Mouse (Mus musculus) midbrain, embryonic 16.5 days (tissue): Measurements from ENCODE around the gene Pafah1b1. TPM values are rescaled to one million over a fixed set of nuclear protein-coding genes. Genes with fewer than 3 reads are reported as not detected.

Experiments
- ATAC-seq: fragments of 200-750 bp; cut with Nextera tagmentation; 2 replicates; pipeline ENCODE4 v1.8.0; 2017; ENCODE audit warnings: moderate TSS enrichment
- H3K27ac ChIP-seq: fragments of 300-500 bp; sonication (generic); 2 replicates; pipeline ENCODE4 v1.5.1; 2014; ENCODE audit warnings: mild to moderate bottlenecking, low read length, mixed read lengths
- H3K27me3 ChIP-seq: fragments of 300-500 bp; sonication (generic); 2 replicates; pipeline ENCODE4 v1.6.1; 2014; ENCODE audit warnings: low read depth, low read length, mixed read lengths; ENCODE audit not compliant: control insufficient read depth, insufficient read depth
- H3K36me3 ChIP-seq: fragments of 300-500 bp; sonication (generic); 2 replicates; pipeline ENCODE4 v1.6.1; 2014; ENCODE audit warnings: mild to moderate bottlenecking, low read length, moderate library complexity, mixed read lengths; ENCODE audit not compliant: control insufficient read depth, insufficient read depth
- H3K4me1 ChIP-seq: fragments of 300-500 bp; sonication (generic); 2 replicates; pipeline ENCODE4 v1.6.1; 2014; ENCODE audit warnings: mild to moderate bottlenecking, low read length, mixed read lengths; ENCODE audit not compliant: control insufficient read depth, insufficient read depth
- H3K4me2 ChIP-seq: fragments of 300-500 bp; sonication (generic); 2 replicates; pipeline ENCODE4 v1.6.1; 2014; ENCODE audit warnings: mild to moderate bottlenecking, low read length, mixed read lengths
- H3K4me3 ChIP-seq: fragments of 300-500 bp; sonication (generic); 2 replicates; pipeline ENCODE4 v1.5.1; 2014; ENCODE audit warnings: low read depth, mild to moderate bottlenecking, low read length, moderate library complexity, mixed read lengths
- H3K9ac ChIP-seq: fragments of 300-500 bp; sonication (generic); 2 replicates; pipeline ENCODE4 v1.6.1; 2014; ENCODE audit warnings: low read depth, low read length, mixed read lengths
- H3K9me3 ChIP-seq: fragments of 300-500 bp; sonication (generic); replicated peaks from 2 replicates; pipeline ENCODE4 v1.6.1; 2014; ENCODE audit warnings: mild to moderate bottlenecking, low read length, mixed read lengths; ENCODE audit not compliant: control insufficient read depth, poor library complexity, severe bottlenecking
- WGBS: fragments of 180-500 bp; shearing (Covaris S2); extraction: QIAGEN DNeasy Blood & Tissue Kit; methylation state at CpG from one replicate; pipeline ENCODE4 v1.1.7; 2014; 5-methylcytosine and 5-hydroxymethylcytosine counted together
- polyA plus RNA-seq: library from polyadenylated mRNA; unstranded; fragments of >200 nt; fragmentation: Nextera tagmentation; extraction: Ambion mirVana; gene quantifications from 2 replicates; pipeline ENCODE4 v1.2.1, GENCODE M21; 2015

Gene Pafah1b1
- polyA plus RNA-seq, 1 experiment from 2014 or later, result 45.8 TPM

DNA sequence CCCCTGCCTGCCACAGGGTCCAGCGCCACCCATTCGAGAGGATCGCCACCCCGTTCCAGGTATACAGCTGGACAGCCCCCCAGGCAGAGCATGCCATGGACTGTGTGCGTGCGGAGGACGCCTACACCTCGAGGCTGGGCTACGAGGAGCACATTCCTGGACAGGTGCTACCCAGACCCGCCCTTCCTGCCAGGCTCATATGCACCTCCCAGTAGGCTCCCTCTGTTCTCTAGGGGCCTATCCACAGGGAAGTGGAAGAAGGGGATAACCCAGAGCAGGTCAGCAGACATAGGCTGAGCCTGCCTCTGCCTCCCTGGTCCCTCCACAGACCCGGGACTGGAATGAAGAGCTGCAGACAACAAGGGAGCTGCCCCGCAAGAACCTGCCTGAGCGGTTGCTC, 64.1 kb downstream of the Pafah1b1 start:
- no peaks in the 10 kb centered on the region for H3K9me3 ChIP-seq
- WGBS, result 96% methylated on average over 13 of the region's 13 CpGs
- ATAC-seq, result no peak
- H3K27ac ChIP-seq, result no peak overlapping the region
- no peak overlapping the region for H3K4me3 ChIP-seq
- H3K4me1 ChIP-seq, result no peaks in the 10 kb centered on the region
- peaks cover 66% of the 10 kb centered on the region for H3K36me3 ChIP-seq
- no peak overlapping the region for H3K9ac ChIP-seq
- H3K4me2 ChIP-seq, result no peak overlapping the region
- H3K27me3 ChIP-seq, result no peaks in the 10 kb centered on the region

DNA sequence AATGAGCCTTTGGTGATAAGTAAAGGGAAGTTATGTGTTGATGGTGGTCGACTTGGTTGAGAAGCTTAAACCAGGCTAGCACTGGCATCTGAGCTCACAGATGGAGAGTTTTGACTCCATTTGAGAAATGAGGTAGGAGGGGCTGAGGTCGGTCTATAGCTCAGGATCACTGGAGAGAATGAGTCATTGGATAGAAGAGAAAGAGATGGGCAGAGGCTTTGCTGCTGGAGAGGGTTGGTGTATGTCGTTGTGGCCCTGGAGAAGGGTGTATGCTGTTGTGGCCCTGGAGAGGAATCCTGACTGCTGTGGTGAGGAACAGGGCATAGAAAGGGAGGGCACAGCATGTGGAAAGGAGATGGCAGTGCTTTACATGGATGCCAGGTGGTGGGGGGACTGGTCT, 68.5 kb downstream of the Pafah1b1 start:
- Histone ChIP-seq H3K36me3 (peaks cover 36% of the 10 kb centered on the region), H3K4me1 (peaks cover 7% of the 10 kb centered on the region), H3K4me3 (no peak overlapping the region), H3K9ac (no peak overlapping the region), H3K27ac (no peak overlapping the region), H3K9me3 (no peaks in the 10 kb centered on the region), H3K4me2 (no peak overlapping the region), H3K27me3 (no peaks in the 10 kb centered on the region)
- WGBS, result 92% methylated on average over 3 of the region's 3 CpGs
- ATAC-seq, result no peak

DNA sequence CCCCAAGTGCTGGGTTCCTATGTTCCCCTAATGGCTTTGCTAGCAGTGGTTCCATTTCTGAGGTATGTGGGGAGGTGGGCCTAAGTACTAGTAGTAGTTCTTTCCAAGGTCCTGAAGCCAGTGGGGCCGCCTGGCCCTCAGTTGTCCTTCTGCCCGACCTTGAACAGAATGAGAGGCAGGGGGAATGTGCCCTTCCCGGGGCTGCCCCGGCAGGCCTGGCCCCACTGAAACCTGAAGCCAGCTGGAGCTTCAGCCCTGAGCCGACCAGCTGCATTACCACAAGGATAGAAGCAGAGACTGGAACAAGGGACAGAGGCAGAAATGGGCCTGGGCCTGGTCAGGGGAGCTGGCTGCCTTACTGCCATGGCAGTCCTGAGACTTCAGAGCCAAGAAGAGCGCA, 71.1 kb downstream of the Pafah1b1 start:
- H3K27ac ChIP-seq, result no peak overlapping the region
- 73% methylated on average over 6 of the region's 6 CpGs for WGBS
- H3K4me1 ChIP-seq, result peaks cover 22% of the 10 kb centered on the region

GRCm38 (mm10) chr11:74652791-74653191, 71.7 kb downstream of the Pafah1b1 start:
- no peak for ATAC-seq
- no peaks in the 10 kb centered on the region for H3K9me3 ChIP-seq
- H3K27ac ChIP-seq, result peak overlapping the region; percentile 38; the same call in 1 of the 2 replicates
- H3K4me1 ChIP-seq, result peaks cover 23% of the 10 kb centered on the region
- H3K27me3 ChIP-seq, result no peaks in the 10 kb centered on the region
- no peak overlapping the region for H3K4me2 ChIP-seq
- H3K36me3 ChIP-seq, result peaks cover 9% of the 10 kb centered on the region
- H3K9ac ChIP-seq, result no peak overlapping the region
- WGBS, result 49% methylated on average over 4 of the region's 4 CpGs
- no peak overlapping the region for H3K4me3 ChIP-seq

More for the DNA sequence above, 71.1 kb downstream of the Pafah1b1 start:
- H3K9me3 ChIP-seq, result no peaks in the 10 kb centered on the region
- no peak for ATAC-seq
- no peak overlapping the region for H3K9ac ChIP-seq
- no peaks in the 10 kb centered on the region for H3K27me3 ChIP-seq
- peaks cover 15% of the 10 kb centered on the region for H3K36me3 ChIP-seq
- H3K4me2 ChIP-seq, result no peak overlapping the region
- H3K4me3 ChIP-seq, result no peak overlapping the region

DNA sequence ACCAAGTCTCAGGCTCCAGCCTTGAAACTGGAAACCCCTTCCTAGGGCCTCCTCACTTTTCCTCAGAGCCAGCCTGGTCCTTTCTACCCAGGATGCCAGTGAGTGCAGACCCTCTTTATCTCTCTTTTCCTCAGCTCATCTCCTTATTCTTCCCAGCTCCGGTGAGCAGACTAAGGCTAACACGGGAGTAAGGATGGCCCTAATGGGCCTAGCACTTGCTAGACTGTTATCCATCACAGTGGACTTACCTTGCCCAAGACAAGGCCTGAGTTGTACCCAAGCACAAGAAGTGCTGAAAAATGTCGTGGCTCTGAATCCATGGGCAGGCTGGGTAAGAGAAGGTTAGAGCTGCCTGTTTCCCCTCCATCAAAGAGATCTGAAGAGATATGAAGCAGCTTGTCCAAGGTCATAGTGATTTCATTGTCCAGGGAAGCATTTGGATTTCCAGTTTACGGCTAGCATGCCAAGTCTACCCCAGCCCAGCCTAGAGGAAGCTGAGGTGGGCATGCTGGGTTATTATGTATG, 73.8 kb downstream of the Pafah1b1 start:
- peak overlapping the region; percentile 84 for H3K9ac ChIP-seq
- H3K36me3 ChIP-seq, result no peaks in the 10 kb centered on the region
- WGBS, result 64% methylated on average over 4 of the region's 4 CpGs
- H3K9me3 ChIP-seq, result no peaks in the 10 kb centered on the region
- H3K4me1 ChIP-seq, result peaks cover 23% of the 10 kb centered on the region
- ATAC-seq, result no peak
- H3K27ac ChIP-seq, result no peak overlapping the region
- peak overlapping the region; percentile 94 for H3K4me3 ChIP-seq
- H3K4me2 ChIP-seq, result peak overlapping the region; percentile 92
- H3K27me3 ChIP-seq, result no peaks in the 10 kb centered on the region

DNA sequence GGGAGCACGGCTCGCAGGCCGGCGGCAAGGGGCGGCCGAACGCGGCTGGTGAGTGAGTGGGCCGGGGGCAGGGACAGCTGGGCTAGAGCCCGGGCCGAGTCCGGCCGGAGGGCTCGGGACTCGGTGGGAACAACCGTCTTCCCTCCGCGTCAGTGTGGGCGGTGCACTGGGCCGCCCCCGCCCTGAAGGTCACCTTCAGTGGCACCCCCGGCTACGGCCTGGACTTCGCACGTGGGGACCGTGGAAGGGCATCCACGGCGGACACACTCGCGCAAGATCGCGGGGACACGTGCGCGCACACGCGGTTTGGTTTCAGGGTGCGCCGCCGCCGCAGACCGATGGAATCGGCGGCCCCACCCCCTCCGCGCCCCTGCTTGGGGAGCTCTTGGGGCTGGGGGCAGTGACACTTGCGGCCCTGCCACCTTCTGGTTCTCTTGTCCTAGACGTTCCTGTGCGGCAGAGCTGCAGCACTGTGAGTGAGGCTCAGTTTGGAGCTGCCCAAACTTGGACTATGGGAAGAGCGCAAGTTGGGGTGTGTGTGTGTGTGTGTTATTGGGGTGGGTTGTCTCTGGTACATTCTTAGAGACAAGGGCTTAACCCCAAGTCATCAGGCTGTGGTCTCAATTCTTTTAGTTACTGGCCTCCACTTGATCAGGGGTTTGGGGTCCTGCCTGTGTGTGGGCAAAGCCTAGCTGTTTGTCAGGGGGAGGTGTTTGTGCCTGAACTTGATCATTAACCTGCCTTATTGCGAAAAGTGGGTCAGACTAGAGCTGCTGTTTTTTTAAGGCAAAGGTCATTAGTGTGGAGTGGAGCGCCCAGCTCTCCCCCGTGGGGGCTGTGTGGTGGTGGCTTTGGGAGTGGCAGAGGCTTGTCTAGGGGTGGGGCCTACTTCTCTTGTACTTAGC, 74.6 kb downstream of the Pafah1b1 start:
- Histone ChIP-seq H3K4me1 (peaks cover 23% of the 10 kb centered on the region), H3K4me2 (peak overlapping the region; percentile 92), H3K4me3 (peak overlapping the region; percentile 94), H3K36me3 (no peaks in the 10 kb centered on the region), H3K9ac (peak overlapping the region; percentile 84), H3K9me3 (no peaks in the 10 kb centered on the region), H3K27me3 (no peaks in the 10 kb centered on the region), H3K27ac (peak overlapping the region; percentile 72; the same call in 1 of the 2 replicates)
- 3% methylated on average over 46 of the region's 53 CpGs for WGBS
- peak; percentile 57 for ATAC-seq

- Histone ChIP-seq H3K4me1 (peaks cover 23% of the 10 kb centered on the region), H3K27ac (peak within 1 kb of the TSS; percentile 72), H3K4me3 (peak within 1 kb of the TSS; percentile 94), H3K27me3 (no peaks in the 10 kb centered on the region), H3K4me2 (peak within 1 kb of the TSS; percentile 92), H3K9ac (peak within 1 kb of the TSS; percentile 84), H3K36me3 (no peaks in the 10 kb centered on the region), H3K9me3 (no peaks in the 10 kb centered on the region)
- WGBS, result 0% methylated on average over 53 of the region's 58 CpGs
- ATAC-seq, result peak; percentile 89
These were observed 75.3 kb downstream of the Pafah1b1 start, which contains the start of gene Cluh for GRCm38 (mm10) chr11:74649095-74649646. Cluh (plus strand) TSS chr11:74649495.

DNA sequence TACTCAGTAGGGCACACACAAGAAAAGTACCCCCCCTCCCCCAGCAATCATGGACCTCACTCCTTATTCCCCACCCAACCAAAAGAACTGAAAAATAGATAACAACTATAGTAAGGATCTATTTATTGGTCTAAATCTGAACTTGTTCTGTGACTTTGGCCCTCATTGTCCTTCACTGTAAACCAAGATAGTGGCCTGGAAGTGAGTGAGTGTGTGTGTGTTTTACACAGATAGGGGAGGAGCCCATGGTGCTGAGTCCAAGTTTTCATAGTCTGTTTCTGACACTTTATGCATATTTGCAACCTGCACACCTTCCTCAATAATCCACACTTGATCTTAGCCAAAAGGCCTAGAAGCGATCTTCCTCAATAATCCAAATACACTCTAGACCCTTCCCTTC, 75.8 kb downstream of the Pafah1b1 start:
- Histone ChIP-seq H3K27ac (peak overlapping the region; percentile 72), H3K36me3 (no peaks in the 10 kb centered on the region), H3K9ac (peak overlapping the region; percentile 84), H3K27me3 (no peaks in the 10 kb centered on the region), H3K4me3 (peak overlapping the region; percentile 94), H3K4me2 (peak overlapping the region; percentile 92), H3K9me3 (no peaks in the 10 kb centered on the region), H3K4me1 (peaks cover 23% of the 10 kb centered on the region)
- peak; percentile 33 for ATAC-seq
- 3% methylated on average over 1 of the region's 1 CpGs for WGBS

- Histone ChIP-seq H3K4me3 (no peak overlapping the region), H3K4me1 (peaks cover 21% of the 10 kb centered on the region), H3K9ac (no peak overlapping the region), H3K27me3 (no peaks in the 10 kb centered on the region), H3K4me2 (no peak overlapping the region), H3K36me3 (no peaks in the 10 kb centered on the region), H3K9me3 (no peaks in the 10 kb centered on the region), H3K27ac (no peak overlapping the region)
- ATAC-seq, result no peak
- WGBS, result 82% methylated on average over 1 of the region's 1 CpGs
These were observed 76.5 kb downstream of the Pafah1b1 start for GRCm38 (mm10) chr11:74647966-74648365.
